Mouse (Mus musculus) cortical plate, adult 2 months (tissue): Measurements from ENCODE around the gene Stat5b.

ENCODE experiments used
- CTCF ChIP-seq: fragments of 200-500 bp; IDR thresholded peaks from 2 replicates; pipeline ENCODE4 v1.5.1; 2011; ENCODE audit warnings: mild to moderate bottlenecking, control low read depth, low read length; ENCODE audit not compliant: insufficient read depth; ENCODE audit errors: extremely low read depth
- POLR2A ChIP-seq: fragments of 200-500 bp; IDR thresholded peaks from 2 replicates; pipeline ENCODE4 v1.6.1; 2011; ENCODE audit warnings: mild to moderate bottlenecking, low read length, control low read depth; ENCODE audit not compliant: insufficient read depth; ENCODE audit errors: extremely low read depth

DNA sequence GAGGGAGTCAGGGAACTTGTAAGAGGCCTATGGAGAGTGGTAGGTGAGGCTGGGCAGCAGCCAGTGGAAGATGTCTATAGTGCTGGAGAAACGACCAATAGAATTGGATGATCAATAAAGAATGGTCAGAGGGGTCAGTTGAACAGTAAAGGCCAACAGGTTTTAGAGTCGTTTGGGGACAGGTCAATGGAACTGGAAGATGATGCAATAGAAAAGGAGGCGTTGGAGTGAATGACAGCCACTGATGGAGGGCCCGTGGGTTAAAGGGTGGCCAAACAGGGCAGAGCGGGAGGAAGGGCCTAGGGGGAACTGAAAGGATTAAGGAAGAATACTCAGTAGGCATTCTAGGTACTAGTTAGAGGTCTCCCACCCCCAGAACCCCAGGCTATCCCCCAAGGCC lies 103.4 kb downstream of the Stat5b start:
- no peak for TF ChIP-seq POLR2A
- TF ChIP-seq CTCF = no peak
